Mouse (Mus musculus) liver, embryonic 14.5 days (tissue): ENCODE data around the gene Stard13. TPM values are rescaled to one million over a fixed set of nuclear protein-coding genes. Genes with fewer than 3 reads are reported as not detected.

Experiments
- ATAC-seq: fragments of 200-750 bp; cut with Nextera tagmentation; 2 replicates; pipeline ENCODE4 v1.8.0; 2017; ENCODE audit warnings: moderate number of reproducible peaks, mild to moderate bottlenecking, moderate library complexity; ENCODE audit not compliant: insufficient read depth
- DNase-seq, 3 experiments: peaks; one replicate each; pipeline ENCODE4 v3.0.0-alpha.2; 2012 to 2013; ENCODE audit warnings: low read depth in 3 of 3, low spot score in 3 of 3
- H3K27ac ChIP-seq: fragments of 300-500 bp; sonication (generic); 2 replicates; pipeline ENCODE4 v1.5.1; 2014; ENCODE audit warnings: moderate library complexity, mild to moderate bottlenecking, control low read depth, inconsistent platforms
- H3K27me3 ChIP-seq: fragments of 300-500 bp; sonication (generic); 2 replicates; pipeline ENCODE4 v1.6.1; 2014; ENCODE audit warnings: mild to moderate bottlenecking, low read length, moderate library complexity; ENCODE audit not compliant: control insufficient read depth, insufficient read depth
- H3K36me3 ChIP-seq: fragments of 300-500 bp; sonication (generic); replicated peaks from 2 replicates; pipeline ENCODE4 v1.6.1; 2014; ENCODE audit warnings: low read depth; ENCODE audit not compliant: control insufficient read depth, insufficient read depth
- H3K4me1 ChIP-seq, 2 experiments: fragments of 200-500 bp in 1 of 2; fragments of 300-500 bp in 1 of 2; sonication (generic) in 1 of 2; replicated peaks; 2 replicates each; pipeline ENCODE4 v1.6.1; 2012 to 2014; ENCODE audit warnings: antibody characterized with exemption in 1 of 2, inconsistent platforms in 1 of 2, low read length in 1 of 2; ENCODE audit not compliant: control insufficient read depth in 2 of 2, insufficient read depth in 2 of 2
- H3K4me2 ChIP-seq: fragments of 300-500 bp; sonication (generic); 2 replicates; pipeline ENCODE4 v1.6.1; 2014; ENCODE audit warnings: low read depth, mild to moderate bottlenecking, control low read depth, moderate library complexity
- H3K4me3 ChIP-seq, 2 experiments: fragments of 200-500 bp in 1 of 2; fragments of 300-500 bp in 1 of 2; sonication (generic) in 1 of 2; 2 replicates each; pipeline ENCODE4 v1.5.1; 2012 to 2014; ENCODE audit warnings: low read depth in 2 of 2, low read length in 2 of 2, mild to moderate bottlenecking in 2 of 2, control low read depth in 1 of 2, inconsistent platforms in 1 of 2, moderate library complexity in 1 of 2; ENCODE audit not compliant: insufficient read depth in 1 of 2
- H3K9ac ChIP-seq: fragments of 300-500 bp; sonication (generic); replicated peaks from 2 replicates; pipeline ENCODE4 v1.6.1; 2014; ENCODE audit warnings: mild to moderate bottlenecking, control low read depth, moderate library complexity
- H3K9me3 ChIP-seq: fragments of 300-500 bp; sonication (generic); 2 replicates; pipeline ENCODE4 v1.6.1; 2016; ENCODE audit warnings: low read length, mixed read lengths; ENCODE audit not compliant: control insufficient read depth
- CTCF ChIP-seq: IDR thresholded peaks from 2 replicates; pipeline ENCODE4 v1.5.1; 2016; ENCODE audit warnings: antibody characterized with exemption, low read depth, control low read depth
- EP300 ChIP-seq: IDR thresholded peaks from 2 replicates; pipeline ENCODE4 v1.6.1; 2016; ENCODE audit warnings: antibody characterized with exemption, low read depth
- WGBS: fragments of 180-500 bp; shearing (Covaris S2); extraction: QIAGEN DNeasy Blood & Tissue Kit; methylation state at CpG from one replicate; pipeline ENCODE4 v1.1.7; 2014; ENCODE audit not compliant: insufficient replicate concordance; 5-methylcytosine and 5-hydroxymethylcytosine counted together
- polyA plus RNA-seq, 2 experiments: library from polyadenylated mRNA; depleted of rRNA in 1 of 2; stranded (reverse) in 1 of 2; unstranded in 1 of 2; fragments of >200 nt; fragmentation: Nextera tagmentation in 1 of 2; extraction: Ambion mirVana in 1 of 2; gene quantifications; 2 replicates each; pipeline versions ENCODE4 v1.2.1 to v1.2.3; 2012 to 2014

The Stard13 gene
- polyA plus RNA-seq, 2 experiments, result 0.56 to 1.1 TPM

DNA sequence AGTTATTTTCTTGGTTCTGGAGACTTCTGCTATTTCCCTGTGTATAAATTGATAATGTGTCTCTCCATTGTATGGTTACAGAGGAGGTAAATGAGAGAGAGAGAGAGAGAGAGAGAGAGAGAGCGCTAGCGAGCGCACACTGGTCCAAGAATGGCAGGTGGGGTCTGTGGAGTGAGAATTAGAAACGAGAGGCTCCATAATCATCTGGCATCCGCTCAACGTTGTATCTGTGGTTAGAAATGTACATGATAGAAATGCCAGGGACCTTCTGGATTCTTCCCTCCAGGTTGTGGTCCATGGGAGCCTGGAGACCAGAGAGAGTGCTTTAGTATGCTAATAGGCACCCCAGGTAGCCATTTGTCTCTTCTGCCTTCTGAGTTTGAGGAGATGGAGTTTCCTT, 204.7 kb downstream of the Stard13 start:
- no peaks in the 10 kb centered on the region for H3K27me3 ChIP-seq
- H3K9me3 ChIP-seq, result no peaks in the 10 kb centered on the region
- no peak overlapping the region for H3K4me3 ChIP-seq
- H3K36me3 ChIP-seq, result no peaks in the 10 kb centered on the region
- no peak overlapping the region for H3K27ac ChIP-seq
- 64% methylated on average over 6 of the region's 6 CpGs for WGBS
- no peak for ATAC-seq
- TF ChIP-seq CTCF (no peak), EP300 (no peak)
- DNase-seq, result no peak
- H3K4me2 ChIP-seq, result no peak overlapping the region
- no peaks in the 10 kb centered on the region for H3K4me1 ChIP-seq
- H3K9ac ChIP-seq, result no peak overlapping the region

GRCm38 (mm10) chr5:151027171-151027570, 206.5 kb downstream of the Stard13 start:
- no peaks in the 10 kb centered on the region for H3K36me3 ChIP-seq

DNA sequence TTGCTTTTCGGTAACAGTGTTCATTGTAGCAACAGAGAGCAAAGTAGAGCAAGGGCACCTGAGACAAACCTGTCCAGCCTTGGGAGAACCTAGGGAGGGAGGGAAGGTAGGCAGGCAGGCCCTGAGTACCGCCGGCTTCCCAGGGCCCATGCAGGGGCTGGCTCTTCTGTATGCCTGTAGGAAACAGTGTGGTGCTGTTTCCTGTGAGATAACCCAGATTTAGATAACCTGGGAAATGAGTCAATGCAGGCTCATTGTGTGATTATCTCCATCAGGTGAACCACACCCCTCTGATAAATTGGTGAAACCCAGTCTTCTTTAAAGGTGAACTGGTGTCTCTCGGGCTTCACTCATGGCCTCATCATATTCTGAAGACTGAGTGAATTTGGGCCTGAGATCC, 207.6 kb downstream of the Stard13 start:
- Histone ChIP-seq H3K36me3 (no peaks in the 10 kb centered on the region), H3K9me3 (no peaks in the 10 kb centered on the region), H3K27me3 (no peaks in the 10 kb centered on the region), H3K4me3 (no peak overlapping the region), H3K4me2 (no peak overlapping the region), H3K9ac (no peak overlapping the region), H3K4me1 (no peaks in the 10 kb centered on the region), H3K27ac (no peak overlapping the region)
- TF ChIP-seq CTCF (no peak), EP300 (no peak)
- no peak for ATAC-seq
- 42% methylated on average over 4 of the region's 4 CpGs for WGBS
- DNase-seq, result no peak

More at GRCm38 (mm10) chr5:151027171-151027570, 206.5 kb downstream of the Stard13 start:
- Histone ChIP-seq H3K9me3 (no peaks in the 10 kb centered on the region), H3K27ac (no peak overlapping the region), H3K4me1 (no peaks in the 10 kb centered on the region), H3K4me2 (no peak overlapping the region), H3K27me3 (no peaks in the 10 kb centered on the region), H3K9ac (no peak overlapping the region), H3K4me3 (no peak overlapping the region)
- TF ChIP-seq EP300, result no peak
- no peak for TF ChIP-seq CTCF
- DNase-seq, result no peak
- WGBS, result 62% methylated on average over 7 of the region's 7 CpGs
- ATAC-seq, result no peak

- no peak for TF ChIP-seq EP300
- DNase-seq (no peak), ATAC-seq (no peak)
- Histone ChIP-seq H3K4me2 (no peak overlapping the region), H3K27me3 (no peaks in the 10 kb centered on the region), H3K4me3 (no peak overlapping the region), H3K4me1 (peaks cover 0 to 2% of the 10 kb centered on the region in 2 experiments; a peak in 1 of 4 replicates), H3K27ac (no peak overlapping the region), H3K9ac (no peak overlapping the region), H3K9me3 (no peaks in the 10 kb centered on the region), H3K36me3 (no peaks in the 10 kb centered on the region)
- 59% methylated on average over 2 of the region's 2 CpGs for WGBS
These were observed 209.2 kb downstream of the Stard13 start for GRCm38 (mm10) chr5:151024483-151024882.

GRCm38 (mm10) chr5:151023461-151023860, 210.2 kb downstream of the Stard13 start:
- Histone ChIP-seq H3K4me1 (peaks cover 0 to 2% of the 10 kb centered on the region in 2 experiments; a peak in 1 of 4 replicates), H3K4me3 (no peak overlapping the region), H3K36me3 (no peaks in the 10 kb centered on the region), H3K27me3 (no peaks in the 10 kb centered on the region), H3K4me2 (no peak overlapping the region), H3K9ac (no peak overlapping the region), H3K27ac (no peak overlapping the region), H3K9me3 (no peaks in the 10 kb centered on the region)
- no peak for TF ChIP-seq CTCF
- TF ChIP-seq EP300, result no peak
- no peak for ATAC-seq
- DNase-seq, result no peak
- 46% methylated on average over 8 of the region's 8 CpGs for WGBS

DNA sequence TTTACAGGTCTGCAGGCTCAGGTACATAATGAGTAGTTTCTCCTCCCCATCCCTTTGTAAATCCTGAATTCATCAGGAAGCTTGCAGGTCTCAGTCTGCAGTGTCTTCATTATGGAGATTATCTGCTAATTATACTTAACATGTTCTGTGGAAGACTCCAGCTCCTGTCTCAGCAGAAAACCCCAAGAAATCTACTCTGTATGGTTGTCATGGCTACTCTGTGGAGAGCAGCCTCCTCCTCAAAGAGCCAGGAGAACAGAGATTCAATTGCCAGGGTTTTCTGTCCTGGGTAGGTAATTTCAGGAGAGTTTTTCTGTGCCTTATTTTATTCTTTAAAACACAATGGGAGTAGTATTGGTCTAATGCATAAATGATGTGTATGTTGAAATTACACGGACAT, 210.7 kb downstream of the Stard13 start:
- H3K9me3 ChIP-seq, result no peaks in the 10 kb centered on the region
- H3K9ac ChIP-seq, result no peak overlapping the region
- WGBS, result 38% methylated on average over 1 of the region's 1 CpGs
- no peak overlapping the region for H3K4me2 ChIP-seq
- TF ChIP-seq CTCF (no peak), EP300 (no peak)
- no peak overlapping the region for H3K4me3 ChIP-seq
- no peaks in the 10 kb centered on the region for H3K27me3 ChIP-seq
- H3K36me3 ChIP-seq, result no peaks in the 10 kb centered on the region
- no peak overlapping the region for H3K27ac ChIP-seq
- peaks cover 0 to 2% of the 10 kb centered on the region in 2 experiments; a peak in 1 of 4 replicates for H3K4me1 ChIP-seq
- no peak for ATAC-seq
- DNase-seq, result no peak
